Mouse (Mus musculus) CH12.LX (cell line): ENCODE measurements around the gene Trim46. TPM values are rescaled to one million over a fixed set of nuclear protein-coding genes. Genes with fewer than 3 reads are reported as not detected.

Source experiments
- DNase-seq: peaks from one replicate; pipeline ENCODE4 v3.0.0-alpha.2; 2013; ENCODE audit errors: extremely low read depth
- H3K27ac ChIP-seq: 2 replicates; pipeline ENCODE4 v1.5.1; 2012; ENCODE audit warnings: low read depth, mild to moderate bottlenecking, control low read depth, moderate library complexity; ENCODE audit not compliant: insufficient read depth
- H3K27me3 ChIP-seq: replicated peaks from 2 replicates; pipeline ENCODE3; 2012; ENCODE audit warnings: inconsistent platforms
- H3K36me3 ChIP-seq, 2 experiments: replicated peaks in 1 of 2; 2 replicates each; pipeline versions ENCODE3 to v1.6.1; 2012; ENCODE audit warnings: inconsistent platforms in 1 of 2, low read length in 1 of 2, mild to moderate bottlenecking in 1 of 2, mixed read lengths in 1 of 2, moderate library complexity in 1 of 2; ENCODE audit not compliant: control insufficient read depth in 1 of 2, insufficient read depth in 1 of 2
- H3K4me1 ChIP-seq, 2 experiments: 2 replicates each; pipeline ENCODE4 v1.6.1; 2012; ENCODE audit warnings: inconsistent platforms in 1 of 2, moderate library complexity in 1 of 2; ENCODE audit not compliant: insufficient read depth in 2 of 2, control insufficient read depth in 1 of 2
- H3K4me2 ChIP-seq: 2 replicates; pipeline ENCODE4 v1.6.1; 2012; ENCODE audit warnings: low read depth, mild to moderate bottlenecking, control low read depth; ENCODE audit not compliant: poor library complexity, insufficient read depth, severe bottlenecking
- H3K4me3 ChIP-seq, 3 experiments: fragments of 150-350 bp in 1 of 3; sonication (generic) in 1 of 3; replicated peaks in 1 of 3; 2 replicates each; pipeline versions ENCODE3 to v1.5.1; 2011 to 2012; ENCODE audit warnings: low read depth in 2 of 3, low read length in 2 of 3, mild to moderate bottlenecking in 2 of 3, moderate library complexity in 2 of 3, control low read depth in 1 of 3, improper control_type of control experiment in 1 of 3, inconsistent platforms in 1 of 3, mixed read lengths in 1 of 3; ENCODE audit not compliant: poor library complexity in 1 of 3
- H3K79me2 ChIP-seq: replicated peaks from 2 replicates; pipeline ENCODE4 v1.6.1; 2012; ENCODE audit warnings: mild to moderate bottlenecking, moderate library complexity; ENCODE audit not compliant: control insufficient read depth, poor library complexity, insufficient read depth, severe bottlenecking; ENCODE audit errors: extremely low read depth
- H3K9ac ChIP-seq: 2 replicates; pipeline ENCODE4 v1.6.1; 2012; ENCODE audit warnings: low read depth, mild to moderate bottlenecking, control low read depth, moderate library complexity; ENCODE audit not compliant: insufficient read depth
- H3K9me3 ChIP-seq: replicated peaks from 2 replicates; pipeline ENCODE3; 2012; ENCODE audit warnings: low read length, inconsistent platforms, mixed read lengths
- BHLHE40 ChIP-seq: IDR thresholded peaks from 2 replicates; pipeline ENCODE4 v1.6.1; 2011; ENCODE audit warnings: mild to moderate bottlenecking, low read depth, low read length, improper control_type of control experiment
- CHD1 ChIP-seq: IDR thresholded peaks from 2 replicates; pipeline ENCODE4 v1.6.1; 2012; ENCODE audit warnings: low read depth, low read length, improper control_type of control experiment, inconsistent platforms
- CHD2 ChIP-seq: IDR thresholded peaks from 2 replicates; pipeline ENCODE4 v1.6.1; 2011; ENCODE audit warnings: low read length, improper control_type of control experiment
- CTCF ChIP-seq, 2 experiments: IDR thresholded peaks in 1 of 2; conservative IDR thresholded peaks in 1 of 2; 2 replicates each; pipeline ENCODE4 v1.5.1; 2011 to 2012; ENCODE audit warnings: low read depth in 2 of 2, low read length in 2 of 2, improper control_type of control experiment in 1 of 2, inconsistent platforms in 1 of 2, mild to moderate bottlenecking in 1 of 2, moderate library complexity in 1 of 2
- ETS1 ChIP-seq: conservative IDR thresholded peaks from 2 replicates; pipeline ENCODE4 v1.6.1; 2012; ENCODE audit warnings: low read depth, mild to moderate bottlenecking, inconsistent platforms, low read length, improper control_type of control experiment, moderate library complexity
- GABPA ChIP-seq: IDR thresholded peaks from 2 replicates; pipeline ENCODE4 v1.6.1; 2012; ENCODE audit warnings: low read depth, low read length, improper control_type of control experiment, inconsistent platforms; ENCODE audit not compliant: insufficient replicate concordance
- HCFC1 ChIP-seq: IDR thresholded peaks from 2 replicates; pipeline ENCODE4 v1.6.1; 2012; ENCODE audit warnings: low read depth, mild to moderate bottlenecking, inconsistent platforms, low read length, improper control_type of control experiment
- IRF4 ChIP-seq: IDR thresholded peaks from 2 replicates; pipeline ENCODE4 v1.6.1; 2014; ENCODE audit warnings: low read depth, mild to moderate bottlenecking, inconsistent platforms, low read length, improper control_type of control experiment
- JUND ChIP-seq: conservative IDR thresholded peaks from 2 replicates; pipeline ENCODE4 v1.6.1; 2011; ENCODE audit warnings: low read depth, low read length, improper control_type of control experiment
- KAT2A ChIP-seq: IDR thresholded peaks from 2 replicates; pipeline ENCODE4 v1.6.1; 2012; ENCODE audit warnings: low read length, improper control_type of control experiment, inconsistent platforms; ENCODE audit not compliant: insufficient replicate concordance
- MAFK ChIP-seq: IDR thresholded peaks from 2 replicates; pipeline ENCODE4 v1.6.1; 2011; ENCODE audit warnings: low read length, improper control_type of control experiment; ENCODE audit not compliant: insufficient replicate concordance
- MAX ChIP-seq: IDR thresholded peaks from 2 replicates; pipeline ENCODE4 v1.6.1; 2011; ENCODE audit warnings: low read length, improper control_type of control experiment
- MAZ ChIP-seq: IDR thresholded peaks from 2 replicates; pipeline ENCODE4 v1.6.1; 2012; ENCODE audit warnings: low read depth, mild to moderate bottlenecking, inconsistent platforms, low read length, improper control_type of control experiment, moderate library complexity
- MEF2A ChIP-seq: IDR thresholded peaks from 2 replicates; pipeline ENCODE4 v1.6.1; 2014; ENCODE audit warnings: low read depth, mild to moderate bottlenecking, inconsistent platforms, low read length, improper control_type of control experiment, borderline replicate concordance
- MYC ChIP-seq: IDR thresholded peaks from 2 replicates; pipeline ENCODE4 v1.6.1; 2011; ENCODE audit warnings: low read depth, mild to moderate bottlenecking, improper control_type of control experiment, low read length
- NRF1 ChIP-seq: IDR thresholded peaks from 2 replicates; pipeline ENCODE4 v1.6.1; 2014; ENCODE audit warnings: low read depth, mild to moderate bottlenecking, inconsistent platforms, low read length, improper control_type of control experiment, moderate library complexity
- RAD21 ChIP-seq: IDR thresholded peaks from 2 replicates; pipeline ENCODE4 v1.6.1; 2011; ENCODE audit warnings: low read depth, mild to moderate bottlenecking, low read length, improper control_type of control experiment, moderate library complexity
- RCOR1 ChIP-seq: conservative IDR thresholded peaks from 2 replicates; pipeline ENCODE4 v1.6.1; 2012; ENCODE audit warnings: low read depth, mild to moderate bottlenecking, inconsistent platforms, low read length, improper control_type of control experiment
- UBTF ChIP-seq: IDR thresholded peaks from 2 replicates; pipeline ENCODE4 v1.6.1; 2012; ENCODE audit warnings: low read depth, mild to moderate bottlenecking, inconsistent platforms, low read length, improper control_type of control experiment, moderate library complexity
- USF1 ChIP-seq: IDR thresholded peaks from 2 replicates; pipeline ENCODE4 v1.6.1; 2014; ENCODE audit warnings: low read depth, mild to moderate bottlenecking, inconsistent platforms, low read length, improper control_type of control experiment
- USF2 ChIP-seq: conservative IDR thresholded peaks from 2 replicates; pipeline ENCODE4 v1.6.1; 2011; ENCODE audit warnings: low read depth, low read length, improper control_type of control experiment
- ZC3H11A ChIP-seq: IDR thresholded peaks from 2 replicates; pipeline ENCODE4 v1.6.1; 2012; ENCODE audit warnings: low read depth, mild to moderate bottlenecking, inconsistent platforms, low read length, improper control_type of control experiment
- dilution Hi-C: fragments of 300-500 bp; cut with MboI; formaldehyde crosslinking; loops from 2 replicates; pipeline ENCODE4 v1.14.3; 2020; ENCODE audit warnings: low sequenced_read_pairs; ENCODE audit not compliant: extremely low pct_unique_long_range_greater_than_20kb, extremely low pct_ligation_motif_present
- in situ Hi-C: fragments of 300-500 bp; cut with MboI; formaldehyde crosslinking; loops from 3 replicates; pipeline ENCODE4 v1.14.3; 2019; ENCODE audit warnings: low sequenced_read_pairs, low pct_ligation_motif_present, low pct_unique_long_range_greater_than_20kb, mixed read lengths
- polyA plus RNA-seq: library from polyadenylated mRNA; unstranded; fragments of >175 nt; gene quantifications from 2 replicates; pipeline ENCODE4 v1.2.1, GENCODE M21; 2012; ENCODE audit warnings: low read depth; ENCODE audit not compliant: insufficient read length
- total RNA-seq, 2 experiments: library from RNA; depleted of rRNA; stranded (reverse); fragments of 300-350 nt in 1 of 2; fragments of >200 nt in 1 of 2; gene quantifications; 2 replicates each; pipeline ENCODE4 v1.2.3; 2012 to 2014

Trim46 gene
- total and polyA plus RNA-seq, 3 experiments: 0.36 to 1.9 (median 1.4) TPM

DNA sequence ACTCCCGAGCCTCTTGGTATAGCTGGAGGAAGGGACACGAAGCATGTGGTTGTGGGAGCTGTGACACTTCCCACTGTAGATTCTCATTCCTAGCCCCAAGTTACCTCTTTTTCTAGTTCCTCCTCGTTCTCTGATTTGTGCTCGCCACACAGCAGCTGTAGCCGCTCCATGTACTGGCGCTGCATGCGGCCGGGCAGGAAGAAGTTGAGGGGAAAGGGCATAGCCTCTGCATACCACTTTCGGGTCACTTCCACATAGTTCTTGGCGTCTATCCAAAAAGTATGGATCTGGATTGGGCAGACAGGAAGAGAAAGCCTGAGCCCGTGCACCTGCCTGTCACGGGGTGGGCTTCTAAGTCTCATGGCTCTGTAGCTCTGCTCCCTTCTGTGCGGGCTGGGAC lies 35.9 kb downstream of the Trim46 start:
- H3K36me3 ChIP-seq: peaks cover 60 to 76% of the 10 kb centered on the region in 2 experiments
- H3K27ac ChIP-seq: no peak overlapping the region
- no peak for DNase-seq

DNA sequence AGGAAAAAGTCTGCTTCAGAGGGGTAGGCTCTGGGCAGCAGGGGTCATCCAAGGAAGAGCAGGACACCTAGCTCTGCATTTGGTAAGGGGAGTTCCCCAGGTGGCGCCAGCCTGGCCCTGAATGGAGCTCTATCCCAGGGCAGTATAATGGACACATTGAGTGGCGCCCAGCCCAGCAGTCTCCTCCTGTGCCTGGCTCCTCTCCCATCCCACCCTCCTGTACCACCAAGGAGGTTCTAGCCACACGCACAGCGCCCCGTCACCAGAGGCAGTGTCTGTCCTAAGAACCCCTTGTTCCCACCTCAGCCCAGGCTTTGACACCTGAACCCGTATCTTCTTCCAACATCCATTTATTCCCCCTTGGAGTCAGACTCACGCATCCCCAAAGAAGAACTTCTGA lies 36.4 kb downstream of the Trim46 start:
- dilution Hi-C loops: no loop called here
- Histone ChIP-seq H3K36me3 (peaks cover 63 to 80% of the 10 kb centered on the region in 2 experiments), H3K9ac (no peak overlapping the region), H3K27ac (no peak overlapping the region), H3K4me1 (peaks cover 5 to 30% of the 10 kb centered on the region in 2 experiments; a peak in 3 of 4 replicates), H3K79me2 (peaks cover 14% of the 10 kb centered on the region), H3K4me2 (no peak overlapping the region), H3K4me3 (no peak overlapping the region), H3K9me3 (no peaks in the 10 kb centered on the region), H3K27me3 (no peaks in the 10 kb centered on the region)
- in situ Hi-C loops: loop anchor here (5.0 kb wide), 1 partner anchor 33 kb away; no protein-coding TSS in a partner anchor
- no peak for DNase-seq
- no peak for TF ChIP-seq CHD1
- TF ChIP-seq USF1: no peak
- TF ChIP-seq CTCF (conservative IDR thresholded peaks at IDR 0.05 in 1 of 2, IDR thresholded peaks at IDR 0.05 in 1 of 2; ENCODE audit: low read depth in 2 of 2, low read length in 2 of 2): no peak
- TF ChIP-seq MYC: no peak
- TF ChIP-seq BHLHE40: no peak
- TF ChIP-seq ZC3H11A: no peak
- TF ChIP-seq JUND: no peak

More for the DNA sequence above, 35.9 kb downstream of the Trim46 start:
- H3K79me2 ChIP-seq: peaks cover 14% of the 10 kb centered on the region
- no peak overlapping the region for H3K9ac ChIP-seq
- H3K4me1 ChIP-seq: peaks cover 5 to 33% of the 10 kb centered on the region in 2 experiments; a peak in 3 of 4 replicates
- no peak for TF ChIP-seq HCFC1
- no peak for TF ChIP-seq CHD1
- TF ChIP-seq MAFK: no peak
- TF ChIP-seq RAD21: no peak
- no peak for TF ChIP-seq MAX
- no peak for TF ChIP-seq CHD2
- TF ChIP-seq CTCF (conservative IDR thresholded peaks at IDR 0.05 in 1 of 2, IDR thresholded peaks at IDR 0.05 in 1 of 2; ENCODE audit: low read depth in 2 of 2, low read length in 2 of 2): no peak
- no peak for TF ChIP-seq USF2
- TF ChIP-seq KAT2A: no peak
- no peak for TF ChIP-seq UBTF
- TF ChIP-seq GABPA: no peak
- TF ChIP-seq MAZ: no peak
- TF ChIP-seq MEF2A: no peak
- TF ChIP-seq RCOR1: no peak
- TF ChIP-seq NRF1: no peak
- TF ChIP-seq ETS1: no peak
- no peak for TF ChIP-seq IRF4
- TF ChIP-seq MYC: no peak
- H3K27me3 ChIP-seq: no peaks in the 10 kb centered on the region
- H3K4me3 ChIP-seq: no peak overlapping the region
- H3K9me3 ChIP-seq: no peaks in the 10 kb centered on the region
- H3K4me2 ChIP-seq: no peak overlapping the region
- dilution Hi-C loops: no loop called here
- in situ Hi-C loops: no loop called here
